Mouse (Mus musculus) olfactory bulb, adult 2 months (tissue): ENCODE measurements around the gene Llph.

Experiments
- CTCF ChIP-seq: fragments of 200-500 bp; IDR thresholded peaks from 2 replicates; pipeline ENCODE4 v1.5.1; 2012; ENCODE audit warnings: low read depth, mild to moderate bottlenecking, low read length, moderate library complexity; ENCODE audit not compliant: insufficient read depth
- POLR2A ChIP-seq: fragments of 200-500 bp; IDR thresholded peaks from 2 replicates; pipeline ENCODE4 v1.6.1; 2012; ENCODE audit warnings: mild to moderate bottlenecking, low read depth, low read length, moderate library complexity; ENCODE audit not compliant: insufficient read depth

- TF ChIP-seq CTCF (no peak), POLR2A (no peak)
Measured at GRCm38 (mm10) chr10:120189276-120189675, 37.6 kb upstream of the Llph start.
